In the genomic region with DNA sequence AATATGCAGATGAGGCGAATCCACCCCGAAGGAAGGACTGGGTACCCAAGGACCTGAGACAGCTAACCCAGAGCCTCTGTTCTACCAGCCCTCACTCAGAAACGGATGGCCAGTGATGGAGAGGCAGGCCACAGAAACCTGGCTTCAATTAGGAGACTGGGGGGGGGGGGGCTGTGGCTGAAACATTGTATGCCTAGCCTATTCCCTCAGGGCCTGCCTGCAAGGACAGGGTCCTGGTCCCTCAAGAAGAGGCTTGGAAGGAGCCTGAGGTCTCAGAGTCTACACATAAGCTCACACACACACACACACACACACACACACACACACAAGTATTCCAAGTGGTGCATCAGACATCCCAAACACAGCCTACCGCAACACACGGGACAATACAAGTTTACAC, we compare ENCODE assay signal across 8 mouse cellular contexts. TPM values are rescaled to one million over a fixed set of nuclear protein-coding genes. Genes with fewer than 3 reads are reported as not detected.
DNase-seq lines count a peak whose midpoint lies in the region; ATAC-seq lines count a peak whose summit lies in the region.
"Had no signal": no experiment of that assay in that cellular context is flagged by ENCODE, and none has a peak within 500 bp of the region (broad histone marks: within the 10 kb centered on the region; RNA-seq: fewer than 3 reads in every experiment).

No protein-coding gene starts in this region.

- H3K36me3 ChIP-seq in kidney, embryonic 16.5 days (ENCODE audit: insufficient read depth, low read length), result no peaks in the 10 kb centered on the region
- no peaks in the 10 kb centered on the region for H3K36me3 ChIP-seq in hindbrain, embryonic 13.5 days
- H3K36me3 ChIP-seq in neural tube, embryonic 11.5 days (ENCODE audit: control insufficient read depth, insufficient read depth, low read length), result no peaks in the 10 kb centered on the region

- no peak for DNase-seq in kidney, postnatal 4 days
- peak; percentile 48 for DNase-seq in embryo, embryonic 9.5 days (ENCODE audit: extremely low spot score)
- no peak for DNase-seq in neural tube, embryonic 11.5 days (ENCODE audit: low spot score)
- no peak for DNase-seq in ovary, postnatal 36 days (ENCODE audit: low spot score)
- no peak for DNase-seq in right cerebral cortex, postnatal 25 days
- DNase-seq: cerebellum, adult 9-10 months had no signal

- WGBS in kidney, embryonic 16.5 days, result 31% methylated on average over 5 of the region's 5 CpGs
- WGBS in hindbrain, embryonic 13.5 days, result 44% methylated on average over 5 of the region's 5 CpGs
- WGBS in neural tube, embryonic 11.5 days, result 52% methylated on average over 5 of the region's 5 CpGs

- peak overlapping the region; percentile 62; the same call in 1 of the 2 replicates for H3K27ac ChIP-seq in kidney, embryonic 16.5 days (ENCODE audit: low read length)
- peak overlapping the region; percentile 62 for H3K27ac ChIP-seq in hindbrain, embryonic 13.5 days
- peak overlapping the region; percentile 76 for H3K27ac ChIP-seq in neural tube, embryonic 11.5 days (ENCODE audit: low read depth, low read length)

- H3K9ac ChIP-seq in kidney, embryonic 16.5 days (replicated peaks; ENCODE audit: low read length), result peak overlapping the region; percentile 58
- H3K9ac ChIP-seq in hindbrain, embryonic 13.5 days, result 0 out of 2 replicates have a peak overlapping the region, but pooled peaks have one; percentile 2
- peak overlapping the region; percentile 37; the same call in 1 of the 2 replicates for H3K9ac ChIP-seq in neural tube, embryonic 11.5 days (ENCODE audit: low read length)

- peak overlapping the region; percentile 46 for H3K4me3 ChIP-seq in kidney, embryonic 16.5 days (ENCODE audit: low read length)
- peak overlapping the region; percentile 12; the same call in 1 of the 2 replicates for H3K4me3 ChIP-seq in hindbrain, embryonic 13.5 days
- peak overlapping the region; percentile 34 for H3K4me3 ChIP-seq in neural tube, embryonic 11.5 days (ENCODE audit: low read depth, low read length)

- no peak for ATAC-seq in kidney, embryonic 16.5 days (ENCODE audit: low FRiP score, low TSS enrichment)
- ATAC-seq in hindbrain, embryonic 13.5 days (ENCODE audit: low FRiP score), result no peak
- no peak for ATAC-seq in neural tube, embryonic 11.5 days (ENCODE audit: insufficient read depth, low FRiP score, low TSS enrichment)

- no peaks in the 10 kb centered on the region for H3K9me3 ChIP-seq in kidney, embryonic 16.5 days (ENCODE audit: low read length)
- no peaks in the 10 kb centered on the region for H3K9me3 ChIP-seq in hindbrain, embryonic 13.5 days
- no peaks in the 10 kb centered on the region for H3K9me3 ChIP-seq in neural tube, embryonic 11.5 days (ENCODE audit: control insufficient read depth, low read length)

- H3K27me3 ChIP-seq in kidney, embryonic 16.5 days (ENCODE audit: insufficient read depth, low read length), result no peaks in the 10 kb centered on the region
- peaks cover 13% of the 10 kb centered on the region; the same call in 1 of the 2 replicates for H3K27me3 ChIP-seq in hindbrain, embryonic 13.5 days
- no peaks in the 10 kb centered on the region for H3K27me3 ChIP-seq in neural tube, embryonic 11.5 days (ENCODE audit: control insufficient read depth, insufficient read depth, low read length)

- peak overlapping the region; percentile 51 for H3K4me2 ChIP-seq in kidney, embryonic 16.5 days (replicated peaks; ENCODE audit: low read depth, low read length)
- no peak overlapping the region for H3K4me2 ChIP-seq in hindbrain, embryonic 13.5 days
- peak overlapping the region; percentile 32 for H3K4me2 ChIP-seq in neural tube, embryonic 11.5 days (ENCODE audit: low read depth)

- peaks cover 46% of the 10 kb centered on the region for H3K4me1 ChIP-seq in kidney, embryonic 16.5 days (ENCODE audit: insufficient read depth, low read length)
- H3K4me1 ChIP-seq in hindbrain, embryonic 13.5 days (replicated peaks), result peaks cover 33% of the 10 kb centered on the region
- H3K4me1 ChIP-seq in neural tube, embryonic 11.5 days (ENCODE audit: control insufficient read depth, insufficient read depth, low read length), result peaks cover 16% of the 10 kb centered on the region

RNA-seq across cellular contexts. Expression of gene Tmem119, which starts 0.6 kb away (rescaled TPM):
- polyA plus RNA-seq in kidney, embryonic 16.5 days (2015; fragmentation: Nextera tagmentation; extraction: Ambion mirVana), result 46.1 and 51.7 TPM in 2 replicates
- 8.7 and 10.4 TPM in 2 replicates for polyA plus RNA-seq in hindbrain, embryonic 13.5 days (2015; fragmentation: Nextera tagmentation; extraction: Ambion mirVana)
- 29.3 and 36.5 TPM in 2 replicates for polyA plus RNA-seq in neural tube, embryonic 11.5 days (2014; fragmentation: Nextera tagmentation; extraction: Ambion mirVana)

RNA-seq across cellular contexts. Expression of gene Iscu, which starts 27.1 kb away (rescaled TPM):
- 107 and 110 TPM in 2 replicates for polyA plus RNA-seq in kidney, embryonic 16.5 days (2015; fragmentation: Nextera tagmentation; extraction: Ambion mirVana)
- polyA plus RNA-seq in hindbrain, embryonic 13.5 days (2015; fragmentation: Nextera tagmentation; extraction: Ambion mirVana), result 91.5 and 93.4 TPM in 2 replicates
- polyA plus RNA-seq in neural tube, embryonic 11.5 days (2014; fragmentation: Nextera tagmentation; extraction: Ambion mirVana), result 101 and 107 TPM in 2 replicates

RNA-seq across cellular contexts. Expression of gene Sart3, which starts 27.4 kb away (rescaled TPM):
- 54.8 and 62.4 TPM in 2 replicates for polyA plus RNA-seq in kidney, embryonic 16.5 days (2015; fragmentation: Nextera tagmentation; extraction: Ambion mirVana)
- polyA plus RNA-seq in hindbrain, embryonic 13.5 days (2015; fragmentation: Nextera tagmentation; extraction: Ambion mirVana), result 44.0 and 46.0 TPM in 2 replicates
- 59.4 and 59.9 TPM in 2 replicates for polyA plus RNA-seq in neural tube, embryonic 11.5 days (2014; fragmentation: Nextera tagmentation; extraction: Ambion mirVana)

RNA-seq across cellular contexts. Expression of gene Selplg, which starts 32.8 kb away (rescaled TPM):
- polyA plus RNA-seq in kidney, embryonic 16.5 days (2015; fragmentation: Nextera tagmentation; extraction: Ambion mirVana), result 2.4 TPM in 2 replicates
- polyA plus RNA-seq in hindbrain, embryonic 13.5 days (2015; fragmentation: Nextera tagmentation; extraction: Ambion mirVana), result 1.7 and 1.9 TPM in 2 replicates
- polyA plus RNA-seq in neural tube, embryonic 11.5 days (2014; fragmentation: Nextera tagmentation; extraction: Ambion mirVana), result 1.7 and 2.8 TPM in 2 replicates

Comparison
In these comparisons a context has a peak if more than half of its experiments do, and no peak if none do; other contexts are left out.
1. H3K9ac ChIP-seq: peak in every context shown above with its lines; median percentile 58 in kidney, embryonic 16.5 days; 37 in neural tube, embryonic 11.5 days; 2 in hindbrain, embryonic 13.5 days.